Mouse (Mus musculus) kidney, adult 9 months (tissue): ENCODE measurements at regions not wholly inside any gene's neighbourhood (a gene's known extent, or its start where the extent isn't known, plus 50 kb on each side); places are given as distances from the start of the nearest gene placed in this dataset.
"Not testable (repeated sequence)": the region's sequence is repeated elsewhere in the genome, so short reads cannot be mapped to it uniquely, and the experiment has no call there.

ENCODE experiments used
- DNase-seq: peaks from one replicate; pipeline ENCODE4 v3.0.0; 2022

- DNase-seq: peak; percentile 45
Measured at GRCm38 (mm10) chr12:22951956-22952355, 828.1 kb downstream of the Gm10330 start.

GRCm38 (mm10) chr12:22906156-22906555 is 873.9 kb downstream of the Gm10330 start:
- not testable (repeated sequence) for DNase-seq
